Mouse (Mus musculus) intestine, postnatal 0 days (tissue): ENCODE data around the gene Creb3l2. TPM values are rescaled to one million over a fixed set of nuclear protein-coding genes. Genes with fewer than 3 reads are reported as not detected.

Experiments used
- ATAC-seq: fragments of 200-750 bp; cut with Nextera tagmentation; 2 replicates; pipeline ENCODE4 v1.8.0; 2017; ENCODE audit warnings: mild to moderate bottlenecking, moderate TSS enrichment, moderate library complexity
- H3K27ac ChIP-seq: fragments of 300-500 bp; sonication (generic); 2 replicates; pipeline ENCODE4 v1.5.1; 2014; ENCODE audit warnings: mild to moderate bottlenecking, low read depth, low read length, moderate library complexity
- H3K27me3 ChIP-seq: fragments of 300-500 bp; sonication (generic); replicated peaks from 2 replicates; pipeline ENCODE4 v1.6.1; 2014; ENCODE audit warnings: low read length, mixed read lengths; ENCODE audit not compliant: control insufficient read depth, insufficient read depth
- H3K36me3 ChIP-seq: fragments of 300-500 bp; sonication (generic); 2 replicates; pipeline ENCODE4 v1.6.1; 2014; ENCODE audit warnings: mild to moderate bottlenecking, moderate library complexity; ENCODE audit not compliant: control insufficient read depth, insufficient read depth
- H3K4me1 ChIP-seq: fragments of 300-500 bp; sonication (generic); replicated peaks from 2 replicates; pipeline ENCODE4 v1.6.1; 2014; ENCODE audit warnings: antibody characterized with exemption, low read length, mixed read lengths; ENCODE audit not compliant: control insufficient read depth, insufficient read depth
- H3K4me2 ChIP-seq: fragments of 300-500 bp; sonication (generic); replicated peaks from 2 replicates; pipeline ENCODE4 v1.6.1; 2014; ENCODE audit warnings: low read depth, mild to moderate bottlenecking, moderate library complexity
- H3K4me3 ChIP-seq: fragments of 300-500 bp; sonication (generic); 2 replicates; pipeline ENCODE4 v1.5.1; 2014; ENCODE audit warnings: low read depth, low read length
- H3K9ac ChIP-seq: fragments of 300-500 bp; sonication (generic); 2 replicates; pipeline ENCODE4 v1.6.1; 2014; ENCODE audit warnings: mild to moderate bottlenecking, low read depth, low read length
- H3K9me3 ChIP-seq: fragments of 300-500 bp; sonication (generic); 2 replicates; pipeline ENCODE4 v1.6.1; 2016; ENCODE audit warnings: mixed run types; ENCODE audit not compliant: control insufficient read depth
- CTCF ChIP-seq: sonication (generic); IDR thresholded peaks from 2 replicates; pipeline ENCODE4 v1.5.1; 2016; ENCODE audit warnings: low read depth, mild to moderate bottlenecking, control low read depth, antibody characterized with exemption, moderate library complexity
- WGBS: fragments of 180-500 bp; shearing (Covaris S2); extraction: QIAGEN DNeasy Blood & Tissue Kit; methylation state at CpG from one replicate; pipeline ENCODE4 v1.1.7; 2014; 5-methylcytosine and 5-hydroxymethylcytosine counted together
- polyA plus RNA-seq: library from polyadenylated mRNA; unstranded; fragments of >200 nt; fragmentation: Nextera tagmentation; extraction: Ambion mirVana; gene quantifications from 2 replicates; pipeline ENCODE4 v1.2.1, GENCODE M21; 2015

Gene Creb3l2
- polyA plus RNA-seq, 1 experiment from 2014 or later: 10.0 TPM

- Histone ChIP-seq H3K9ac (no peak overlapping the region), H3K4me3 (no peak overlapping the region), H3K27me3 (no peaks in the 10 kb centered on the region), H3K36me3 (no peaks in the 10 kb centered on the region), H3K27ac (no peak overlapping the region), H3K4me2 (no peak overlapping the region), H3K9me3 (no peaks in the 10 kb centered on the region), H3K4me1 (no peaks in the 10 kb centered on the region)
- WGBS: 87% methylated on average over 2 of the region's 2 CpGs
- no peak for ATAC-seq
- no peak for TF ChIP-seq CTCF
Observed at GRCm38 (mm10) chr6:37478481-37478880, 36.5 kb upstream of the Creb3l2 start.

- TF ChIP-seq CTCF: peak; percentile 57
- no peaks in the 10 kb centered on the region for H3K9me3 ChIP-seq
- 86% methylated on average over 4 of the region's 4 CpGs for WGBS
- H3K4me2 ChIP-seq: no peak overlapping the region
- no peak overlapping the region for H3K27ac ChIP-seq
- no peaks in the 10 kb centered on the region for H3K27me3 ChIP-seq
- H3K4me3 ChIP-seq: no peak overlapping the region
- no peaks in the 10 kb centered on the region for H3K4me1 ChIP-seq
- ATAC-seq: no peak
- H3K36me3 ChIP-seq: no peaks in the 10 kb centered on the region
- no peak overlapping the region for H3K9ac ChIP-seq
Observed at GRCm38 (mm10) chr6:37473674-37474342, 31.9 kb upstream of the Creb3l2 start.

GRCm38 (mm10) chr6:37470216-37470615 lies 28.3 kb upstream of the Creb3l2 start:
- Histone ChIP-seq H3K27me3 (no peaks in the 10 kb centered on the region), H3K4me1 (no peaks in the 10 kb centered on the region), H3K4me2 (no peak overlapping the region), H3K9me3 (no peaks in the 10 kb centered on the region), H3K9ac (no peak overlapping the region), H3K36me3 (no peaks in the 10 kb centered on the region), H3K4me3 (no peak overlapping the region), H3K27ac (no peak overlapping the region)
- TF ChIP-seq CTCF: no peak
- ATAC-seq: peak; percentile 67
- WGBS: 55% methylated on average over 4 of the region's 4 CpGs

GRCm38 (mm10) chr6:37465847-37466246 lies 23.9 kb upstream of the Creb3l2 start:
- Histone ChIP-seq H3K4me1 (0 out of 2 replicates have a peak, but pooled peaks cover 3% of the 10 kb centered on the region), H3K4me3 (no peak overlapping the region), H3K27ac (no peak overlapping the region), H3K36me3 (no peaks in the 10 kb centered on the region), H3K9ac (no peak overlapping the region), H3K9me3 (no peaks in the 10 kb centered on the region), H3K27me3 (no peaks in the 10 kb centered on the region), H3K4me2 (no peak overlapping the region)
- WGBS: 56% methylated on average over 5 of the region's 5 CpGs
- no peak for ATAC-seq
- TF ChIP-seq CTCF: no peak

- Histone ChIP-seq H3K9ac (no peak overlapping the region), H3K4me3 (no peak overlapping the region), H3K36me3 (no peaks in the 10 kb centered on the region), H3K27me3 (no peaks in the 10 kb centered on the region), H3K4me2 (no peak overlapping the region), H3K9me3 (no peaks in the 10 kb centered on the region), H3K27ac (no peak overlapping the region), H3K4me1 (0 out of 2 replicates have a peak, but pooled peaks cover 3% of the 10 kb centered on the region)
- ATAC-seq: no peak
- TF ChIP-seq CTCF: no peak
Observed at GRCm38 (mm10) chr6:37465356-37465755, 23.4 kb upstream of the Creb3l2 start.

- H3K9ac ChIP-seq: no peak overlapping the region
- H3K4me1 ChIP-seq: 0 out of 2 replicates have a peak, but pooled peaks cover 3% of the 10 kb centered on the region
- WGBS: 2% methylated on average over 5 of the region's 5 CpGs
- no peaks in the 10 kb centered on the region for H3K36me3 ChIP-seq
- no peaks in the 10 kb centered on the region for H3K9me3 ChIP-seq
- no peak overlapping the region for H3K27ac ChIP-seq
- no peak for ATAC-seq
- H3K4me2 ChIP-seq: peak overlapping the region; percentile 60
- H3K4me3 ChIP-seq: peak overlapping the region; percentile 33
- TF ChIP-seq CTCF: no peak
- H3K27me3 ChIP-seq: no peaks in the 10 kb centered on the region
Observed at GRCm38 (mm10) chr6:37464585-37464984, 22.6 kb upstream of the Creb3l2 start.
